Mouse (Mus musculus) limb, embryonic 14.5 days (tissue): ENCODE data around the gene Rnf11. TPM values are rescaled to one million over a fixed set of nuclear protein-coding genes. Genes with fewer than 3 reads are reported as not detected.

Source experiments
- ATAC-seq: fragments of 200-750 bp; cut with Nextera tagmentation; 2 replicates; pipeline ENCODE4 v1.8.0; 2017; ENCODE audit warnings: low read depth, moderate number of reproducible peaks, moderate TSS enrichment; ENCODE audit not compliant: low FRiP score
- DNase-seq: peaks from one replicate; pipeline ENCODE4 v3.0.0-alpha.2; 2015; ENCODE audit warnings: low spot score
- H3K27ac ChIP-seq: fragments of 300-500 bp; sonication (generic); replicated peaks from 2 replicates; pipeline ENCODE4 v1.5.1; 2014; ENCODE audit warnings: low read depth, mild to moderate bottlenecking, low read length, moderate library complexity, mixed read lengths
- H3K27me3 ChIP-seq: fragments of 300-500 bp; sonication (generic); 2 replicates; pipeline ENCODE4 v1.6.1; 2014; ENCODE audit warnings: low read length, mixed read lengths; ENCODE audit not compliant: control insufficient read depth, insufficient read depth
- H3K36me3 ChIP-seq: fragments of 300-500 bp; sonication (generic); 2 replicates; pipeline ENCODE4 v1.6.1; 2014; ENCODE audit warnings: mild to moderate bottlenecking, low read length, moderate library complexity, mixed read lengths; ENCODE audit not compliant: control insufficient read depth, insufficient read depth
- H3K4me1 ChIP-seq: fragments of 300-500 bp; sonication (generic); 2 replicates; pipeline ENCODE4 v1.6.1; 2014; ENCODE audit warnings: antibody characterized with exemption, low read length, mixed read lengths; ENCODE audit not compliant: control insufficient read depth, insufficient read depth
- H3K4me2 ChIP-seq: fragments of 300-500 bp; sonication (generic); replicated peaks from 2 replicates; pipeline ENCODE4 v1.6.1; 2014; ENCODE audit warnings: low read depth, mild to moderate bottlenecking, low read length, moderate library complexity; ENCODE audit not compliant: severe bottlenecking
- H3K4me3 ChIP-seq: fragments of 300-500 bp; sonication (generic); replicated peaks from 2 replicates; pipeline ENCODE4 v1.5.1; 2014; ENCODE audit warnings: low read length
- H3K9ac ChIP-seq: fragments of 300-500 bp; sonication (generic); 2 replicates; pipeline ENCODE4 v1.6.1; 2014; ENCODE audit warnings: mild to moderate bottlenecking, low read depth, low read length, moderate library complexity; ENCODE audit not compliant: severe bottlenecking
- H3K9me3 ChIP-seq: fragments of 300-500 bp; sonication (generic); 2 replicates; pipeline ENCODE4 v1.6.1; 2016; ENCODE audit warnings: low read length; ENCODE audit not compliant: control insufficient read depth
- POLR2A ChIP-seq: fragments of 200-500 bp; IDR thresholded peaks from 2 replicates; pipeline ENCODE4 v1.8.0; 2012; ENCODE audit warnings: inconsistent platforms, mild to moderate bottlenecking, moderate library complexity, borderline replicate concordance; ENCODE audit not compliant: insufficient read depth, insufficient read length; ENCODE audit errors: extremely low read depth
- WGBS: fragments of 180-500 bp; shearing (Covaris S2); extraction: QIAGEN DNeasy Blood & Tissue Kit; methylation state at CpG from one replicate; pipeline ENCODE4 v1.1.7; 2014; 5-methylcytosine and 5-hydroxymethylcytosine counted together
- polyA plus RNA-seq, 2 experiments: library from polyadenylated mRNA; depleted of rRNA in 1 of 2; stranded (reverse) in 1 of 2; unstranded in 1 of 2; fragments of >200 nt; fragmentation: Nextera tagmentation in 1 of 2; extraction: Ambion mirVana in 1 of 2; gene quantifications; 2 replicates each; pipeline versions ENCODE4 v1.2.1 to v1.2.3; 2012 to 2014

Gene Rnf11
- polyA plus RNA-seq, 2 experiments = 43.6 to 71.7 TPM

DNA sequence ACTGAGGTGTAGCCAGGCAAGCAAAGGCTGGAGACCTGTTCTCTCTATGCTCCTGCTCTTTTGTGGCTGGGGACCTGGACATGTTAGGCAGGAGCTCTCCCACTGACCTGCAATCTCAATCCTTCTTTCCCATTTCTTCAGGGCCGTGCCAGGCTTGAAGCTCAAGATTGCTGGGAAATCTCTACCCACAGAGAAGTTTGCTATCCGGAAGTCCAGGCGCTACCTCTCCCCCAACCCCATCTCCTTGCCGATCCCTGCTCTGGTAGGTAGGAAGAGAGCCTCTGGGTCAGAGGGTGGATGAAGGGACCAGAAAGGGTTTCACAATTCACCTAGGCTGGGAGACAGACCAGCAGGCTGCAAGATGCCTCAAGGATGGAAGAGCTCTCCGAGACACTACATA, 44.1 kb downstream of the Rnf11 start:
- ATAC-seq (no peak), DNase-seq (no peak)
- TF ChIP-seq POLR2A = no peak
- Histone ChIP-seq H3K27me3 (no peaks in the 10 kb centered on the region), H3K4me2 (no peak overlapping the region), H3K4me3 (no peak overlapping the region), H3K9ac (0 out of 2 replicates have a peak overlapping the region, but pooled peaks have one; percentile 8), H3K4me1 (no peaks in the 10 kb centered on the region), H3K36me3 (peaks cover 19% of the 10 kb centered on the region), H3K9me3 (no peaks in the 10 kb centered on the region), H3K27ac (peak overlapping the region; percentile 5; the same call in 1 of the 2 replicates)
- 95% methylated on average over 5 of the region's 5 CpGs for WGBS

DNA sequence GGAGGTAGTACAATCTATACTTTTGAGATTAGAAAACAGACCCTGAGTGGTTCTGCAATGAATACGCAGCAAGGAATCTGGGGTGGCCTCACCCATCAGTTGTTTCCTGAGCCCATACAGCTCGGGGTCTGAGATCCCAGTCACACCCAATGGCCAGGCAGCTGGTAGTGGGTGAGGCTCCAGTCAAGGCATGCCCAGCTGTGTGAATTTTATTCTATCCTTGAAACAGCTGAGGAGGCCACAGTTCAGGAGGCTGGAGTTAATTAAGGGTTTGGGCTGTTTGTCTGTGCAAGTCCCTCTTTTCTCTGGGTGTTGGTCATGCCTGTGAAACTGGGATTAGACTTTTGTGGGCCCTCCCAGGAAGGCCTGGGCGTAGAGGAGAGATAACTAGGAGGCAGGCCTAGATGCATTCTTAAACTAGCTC, 44.7 kb downstream of the Rnf11 start:
- no peaks in the 10 kb centered on the region for H3K9me3 ChIP-seq
- H3K4me3 ChIP-seq = no peak overlapping the region
- H3K27ac ChIP-seq = peak overlapping the region; percentile 5; the same call in 1 of the 2 replicates
- H3K4me1 ChIP-seq = no peaks in the 10 kb centered on the region
- WGBS = 59% methylated on average over 3 of the region's 3 CpGs
- H3K4me2 ChIP-seq = no peak overlapping the region
- TF ChIP-seq POLR2A = no peak
- no peaks in the 10 kb centered on the region for H3K27me3 ChIP-seq
- H3K9ac ChIP-seq = no peak overlapping the region
- DNase-seq (peak; percentile 29), ATAC-seq (peak; percentile 45; the same call in 1 of the 2 replicates)
- peaks cover 17% of the 10 kb centered on the region; the same call in 1 of the 2 replicates for H3K36me3 ChIP-seq

DNA sequence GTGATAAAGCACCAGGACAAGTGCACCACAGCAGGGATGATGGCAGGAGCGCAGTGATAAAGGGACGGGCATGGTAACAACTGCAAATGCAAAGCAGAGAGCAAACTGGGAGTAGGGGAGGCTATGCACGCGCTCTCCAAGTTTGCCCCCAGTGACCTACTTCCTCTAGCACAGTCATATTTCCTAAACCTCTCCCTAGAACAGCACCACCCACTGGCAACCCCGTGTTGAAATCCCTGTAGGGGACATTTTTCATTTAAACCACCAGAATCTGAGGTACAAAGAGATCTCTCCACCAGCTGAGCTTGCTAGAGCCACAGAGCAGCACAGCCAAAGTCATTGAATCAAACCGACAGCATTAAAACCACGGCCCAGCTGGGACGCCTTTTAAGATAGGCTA, 45.4 kb downstream of the Rnf11 start:
- Histone ChIP-seq H3K4me3 (no peak overlapping the region), H3K27ac (no peak overlapping the region), H3K36me3 (peaks cover 17% of the 10 kb centered on the region; the same call in 1 of the 2 replicates), H3K4me2 (no peak overlapping the region), H3K9ac (no peak overlapping the region), H3K27me3 (no peaks in the 10 kb centered on the region), H3K9me3 (no peaks in the 10 kb centered on the region), H3K4me1 (no peaks in the 10 kb centered on the region)
- DNase-seq = no peak
- ATAC-seq = no peak
- 79% methylated on average over 8 of the region's 8 CpGs for WGBS
- no peak for TF ChIP-seq POLR2A

DNA sequence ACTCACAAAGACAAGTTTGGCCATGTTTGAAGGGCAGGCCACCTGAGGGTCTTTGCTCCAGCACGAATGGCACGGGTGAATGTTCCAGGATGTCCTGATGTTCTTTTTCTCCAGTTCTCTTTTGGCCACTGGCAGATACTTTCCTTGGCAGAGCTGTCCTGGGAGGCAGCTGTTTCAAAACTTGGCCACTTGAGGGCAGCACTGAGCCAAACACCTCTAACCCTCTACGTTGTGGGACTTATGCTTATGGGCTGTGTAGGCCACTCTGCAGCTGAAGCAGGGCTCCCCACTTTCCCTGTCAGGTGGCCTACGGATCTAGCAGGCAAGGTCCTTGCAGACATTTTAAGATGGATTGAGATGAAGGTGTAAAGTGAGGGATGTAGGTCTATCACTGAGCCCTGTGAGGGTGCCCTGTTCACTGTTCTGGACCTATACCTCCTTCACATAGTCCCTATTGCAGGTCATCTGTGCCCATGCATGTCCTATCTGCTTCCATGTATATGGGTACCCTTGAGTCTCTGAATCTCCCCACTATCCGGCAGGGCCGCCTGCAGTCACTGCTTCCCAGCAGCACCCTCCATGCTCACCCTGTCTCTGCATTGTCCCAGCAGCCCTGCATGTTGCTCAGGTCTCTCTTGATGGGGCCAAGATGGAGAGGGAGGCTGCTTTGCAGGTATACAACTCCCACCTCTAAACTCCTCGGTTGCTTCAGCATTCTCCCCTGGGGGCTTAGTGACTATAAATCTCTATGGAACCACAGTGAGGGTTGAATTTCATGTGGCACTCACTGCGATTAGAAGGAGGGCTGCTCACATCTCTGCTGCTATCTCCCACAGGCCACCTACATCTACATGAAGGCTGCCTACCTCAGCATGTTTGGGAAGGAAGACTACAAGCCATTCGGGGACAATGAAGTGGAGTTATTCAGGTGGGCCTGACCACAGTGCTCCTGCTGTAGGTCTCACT, 46.3 kb downstream of the Rnf11 start:
- H3K27me3 ChIP-seq = no peaks in the 10 kb centered on the region
- no peaks in the 10 kb centered on the region for H3K4me1 ChIP-seq
- peak; percentile 79 for DNase-seq
- H3K9me3 ChIP-seq = no peaks in the 10 kb centered on the region
- no peak overlapping the region for H3K4me2 ChIP-seq
- ATAC-seq = peak; percentile 63; the same call in 1 of the 2 replicates
- H3K9ac ChIP-seq = no peak overlapping the region
- 52% methylated on average over 9 of the region's 9 CpGs for whole genome bisulfite sequencing
- no peak for TF ChIP-seq POLR2A
- peaks cover 13% of the 10 kb centered on the region; the same call in 1 of the 2 replicates for H3K36me3 ChIP-seq
- no peak overlapping the region for H3K27ac ChIP-seq
- H3K4me3 ChIP-seq = no peak overlapping the region

DNA sequence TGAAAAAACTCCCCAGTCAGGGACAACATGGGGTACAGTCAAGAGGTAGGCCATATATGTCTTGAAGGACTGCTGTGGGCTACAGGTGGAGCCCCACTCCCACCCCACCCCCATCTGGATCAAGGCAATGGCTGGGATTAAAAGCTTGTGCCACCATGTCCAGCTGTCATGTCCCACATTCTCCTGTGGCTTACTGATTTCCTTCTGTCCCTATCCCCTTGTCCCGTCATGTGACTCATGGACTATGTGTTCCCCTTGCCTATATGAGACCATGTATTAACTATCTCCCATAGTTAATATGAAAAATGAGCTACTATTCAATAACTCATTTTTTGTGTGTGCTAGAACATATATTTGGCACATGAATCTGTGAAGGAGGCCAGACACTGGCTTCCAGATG, 50.3 kb downstream of the Rnf11 start:
- Histone ChIP-seq H3K27me3 (no peaks in the 10 kb centered on the region), H3K27ac (no peak overlapping the region), H3K9me3 (no peaks in the 10 kb centered on the region), H3K9ac (no peak overlapping the region), H3K36me3 (0 out of 2 replicates have a peak, but pooled peaks cover 3% of the 10 kb centered on the region), H3K4me3 (no peak overlapping the region), H3K4me1 (peaks cover 3% of the 10 kb centered on the region; the same call in 1 of the 2 replicates), H3K4me2 (no peak overlapping the region)
- no peak for ATAC-seq
- no peak for DNase-seq
- no peak for TF ChIP-seq POLR2A
- WGBS = 89% methylated on average over 1 of the region's 1 CpGs
